Mouse (Mus musculus): Measurements from ENCODE around the gene March8. TPM values are rescaled to one million over a fixed set of nuclear protein-coding genes. Genes with fewer than 3 reads are reported as not detected.
"Not testable (repeated sequence)": the region's sequence is repeated elsewhere in the genome, so short reads cannot be mapped to it uniquely, and the experiment has no call there.

Gene March8
- polyA plus RNA-seq, 1 experiment from 2014 or later = 82.0 TPM

GRCm38 (mm10) chr6:116353428-116353827, 15.6 kb downstream of the March8 start:
- Histone ChIP-seq H3K4me1 (no peaks in the 10 kb centered on the region), H3K27me3 (replicated peaks) (no peaks in the 10 kb centered on the region), H3K4me3 (no peak overlapping the region), H3K27ac (no peak overlapping the region), H3K9ac (no peak overlapping the region), H3K36me3 (replicated peaks) (no peaks in the 10 kb centered on the region), H3K9me3 (no peaks in the 10 kb centered on the region), H3K4me2 (no peak overlapping the region)
- 84% methylated on average over 1 of the region's 1 CpGs for WGBS
- ATAC-seq (replicated peaks) = no peak

GRCm38 (mm10) chr6:116356311-116356947, 18.6 kb downstream of the March8 start:
- not testable (repeated sequence) for H3K9me3 ChIP-seq; ATAC-seq (replicated peaks); H3K9ac ChIP-seq; H3K27me3 ChIP-seq (replicated peaks); H3K4me2 ChIP-seq; H3K36me3 ChIP-seq (replicated peaks); H3K27ac ChIP-seq; H3K4me3 ChIP-seq; H3K4me1 ChIP-seq
- 69% methylated on average over 8 of the region's 8 CpGs for WGBS

GRCm38 (mm10) chr6:116356948-116357325, 19.1 kb downstream of the March8 start:
- H3K36me3 ChIP-seq (replicated peaks) = no peaks in the 10 kb centered on the region
- WGBS = 61% methylated on average over 4 of the region's 4 CpGs
- H3K9me3 ChIP-seq = no peaks in the 10 kb centered on the region
- no peak for ATAC-seq (replicated peaks)
- H3K27ac ChIP-seq = no peak overlapping the region
- H3K4me3 ChIP-seq = no peak overlapping the region
- H3K9ac ChIP-seq = no peak overlapping the region
- H3K4me2 ChIP-seq = no peak overlapping the region
- no peaks in the 10 kb centered on the region for H3K27me3 ChIP-seq (replicated peaks)
- H3K4me1 ChIP-seq = no peaks in the 10 kb centered on the region

- Histone ChIP-seq H3K27me3 (replicated peaks) (no peaks in the 10 kb centered on the region), H3K4me1 (no peaks in the 10 kb centered on the region), H3K9me3 (no peaks in the 10 kb centered on the region), H3K27ac (no peak overlapping the region), H3K4me2 (no peak overlapping the region), H3K4me3 (no peak overlapping the region), H3K36me3 (replicated peaks) (no peaks in the 10 kb centered on the region), H3K9ac (no peak overlapping the region)
- 74% methylated on average over 8 of the region's 8 CpGs for WGBS
- no peak for ATAC-seq (replicated peaks)
Measured at GRCm38 (mm10) chr6:116358056-116358455, 20.2 kb downstream of the March8 start.

GRCm38 (mm10) chr6:116359256-116359655, 21.4 kb downstream of the March8 start:
- WGBS = 86% methylated on average over 3 of the region's 3 CpGs
- ATAC-seq (replicated peaks) = no peak
- Histone ChIP-seq H3K27ac (no peak overlapping the region), H3K27me3 (replicated peaks) (no peaks in the 10 kb centered on the region), H3K4me2 (no peak overlapping the region), H3K4me1 (no peaks in the 10 kb centered on the region), H3K4me3 (no peak overlapping the region), H3K9ac (no peak overlapping the region), H3K9me3 (no peaks in the 10 kb centered on the region), H3K36me3 (replicated peaks) (no peaks in the 10 kb centered on the region)

GRCm38 (mm10) chr6:116361463-116361862, 23.6 kb downstream of the March8 start:
- no peaks in the 10 kb centered on the region for H3K27me3 ChIP-seq (replicated peaks)
- no peaks in the 10 kb centered on the region for H3K4me1 ChIP-seq
- H3K36me3 ChIP-seq (replicated peaks) = no peaks in the 10 kb centered on the region
- no peak overlapping the region for H3K9ac ChIP-seq
- H3K27ac ChIP-seq = no peak overlapping the region
- no peak overlapping the region for H3K4me3 ChIP-seq
- ATAC-seq (replicated peaks) = no peak
- H3K9me3 ChIP-seq = no peaks in the 10 kb centered on the region
- 98% methylated on average over 3 of the region's 3 CpGs for WGBS
- H3K4me2 ChIP-seq = no peak overlapping the region

GRCm38 (mm10) chr6:116361993-116362392, 24.2 kb downstream of the March8 start:
- H3K9me3 ChIP-seq = no peaks in the 10 kb centered on the region
- no peak overlapping the region for H3K4me2 ChIP-seq
- H3K27me3 ChIP-seq (replicated peaks) = no peaks in the 10 kb centered on the region
- no peak overlapping the region for H3K9ac ChIP-seq
- H3K27ac ChIP-seq = no peak overlapping the region
- no peaks in the 10 kb centered on the region for H3K4me1 ChIP-seq
- 92% methylated on average over 4 of the region's 4 CpGs for WGBS
- H3K36me3 ChIP-seq (replicated peaks) = no peaks in the 10 kb centered on the region
- no peak overlapping the region for H3K4me3 ChIP-seq
- no peak for ATAC-seq (replicated peaks)

- Histone ChIP-seq H3K9me3 (no peaks in the 10 kb centered on the region), H3K27me3 (replicated peaks) (no peaks in the 10 kb centered on the region), H3K4me3 (no peak overlapping the region), H3K27ac (no peak overlapping the region), H3K36me3 (replicated peaks) (no peaks in the 10 kb centered on the region), H3K4me2 (no peak overlapping the region), H3K9ac (no peak overlapping the region), H3K4me1 (no peaks in the 10 kb centered on the region)
- ATAC-seq (replicated peaks) = no peak
- WGBS = 67% methylated on average over 11 of the region's 11 CpGs
Measured at GRCm38 (mm10) chr6:116367971-116368370, 30.1 kb downstream of the March8 start.

- no peak overlapping the region for H3K4me3 ChIP-seq
- no peak for ATAC-seq (replicated peaks)
- H3K27ac ChIP-seq = no peak overlapping the region
Measured at GRCm38 (mm10) chr6:116369811-116370210, 32.0 kb downstream of the March8 start.

GRCm38 (mm10) chr6:116370216-116370976, 32.6 kb downstream of the March8 start:
- H3K9ac ChIP-seq = no peak overlapping the region
- no peaks in the 10 kb centered on the region for H3K9me3 ChIP-seq
- no peaks in the 10 kb centered on the region for H3K27me3 ChIP-seq (replicated peaks)
- H3K36me3 ChIP-seq (replicated peaks) = no peaks in the 10 kb centered on the region
- 93% methylated on average over 6 of the region's 6 CpGs for WGBS
- no peak overlapping the region for H3K4me2 ChIP-seq
- no peak overlapping the region for H3K27ac ChIP-seq
- H3K4me3 ChIP-seq = no peak overlapping the region
- H3K4me1 ChIP-seq = no peaks in the 10 kb centered on the region
- 0 out of 2 replicates have a peak, but pooled peaks have one; percentile 42 for ATAC-seq (replicated peaks)

More at GRCm38 (mm10) chr6:116369811-116370210, 32.0 kb downstream of the March8 start:
- Histone ChIP-seq H3K9me3 (no peaks in the 10 kb centered on the region), H3K27me3 (replicated peaks) (no peaks in the 10 kb centered on the region), H3K4me1 (no peaks in the 10 kb centered on the region), H3K9ac (no peak overlapping the region), H3K4me2 (no peak overlapping the region), H3K36me3 (replicated peaks) (no peaks in the 10 kb centered on the region)
- 88% methylated on average over 1 of the region's 1 CpGs for WGBS

GRCm38 (mm10) chr6:116371500-116371899, 33.7 kb downstream of the March8 start:
- no peak overlapping the region for H3K9ac ChIP-seq
- no peak overlapping the region for H3K27ac ChIP-seq
- no peaks in the 10 kb centered on the region for H3K36me3 ChIP-seq (replicated peaks)
- H3K4me2 ChIP-seq = no peak overlapping the region
- ATAC-seq (replicated peaks) = no peak
- no peaks in the 10 kb centered on the region for H3K9me3 ChIP-seq
- no peaks in the 10 kb centered on the region for H3K4me1 ChIP-seq
- H3K4me3 ChIP-seq = no peak overlapping the region
- H3K27me3 ChIP-seq (replicated peaks) = no peaks in the 10 kb centered on the region
- 97% methylated on average over 3 of the region's 3 CpGs for WGBS

GRCm38 (mm10) chr6:116374136-116374535, 36.3 kb downstream of the March8 start:
- H3K27me3 ChIP-seq (replicated peaks) = no peaks in the 10 kb centered on the region
- H3K9me3 ChIP-seq = no peaks in the 10 kb centered on the region
- H3K4me2 ChIP-seq = no peak overlapping the region
- H3K4me3 ChIP-seq = no peak overlapping the region
- no peaks in the 10 kb centered on the region for H3K4me1 ChIP-seq
- WGBS = 93% methylated on average over 1 of the region's 1 CpGs
- no peaks in the 10 kb centered on the region for H3K36me3 ChIP-seq (replicated peaks)
- no peak for ATAC-seq (replicated peaks)
- H3K9ac ChIP-seq = no peak overlapping the region
- no peak overlapping the region for H3K27ac ChIP-seq

GRCm38 (mm10) chr6:116374618-116375017, 36.8 kb downstream of the March8 start:
- no peak overlapping the region for H3K4me2 ChIP-seq
- H3K36me3 ChIP-seq (replicated peaks) = no peaks in the 10 kb centered on the region
- H3K4me1 ChIP-seq = no peaks in the 10 kb centered on the region
- no peaks in the 10 kb centered on the region for H3K9me3 ChIP-seq
- no peaks in the 10 kb centered on the region for H3K27me3 ChIP-seq (replicated peaks)
- no peak for ATAC-seq (replicated peaks)
- H3K27ac ChIP-seq = no peak overlapping the region
- no peak overlapping the region for H3K4me3 ChIP-seq
- H3K9ac ChIP-seq = no peak overlapping the region

All from midbrain, embryonic 15.5 days (tissue).